Mouse (Mus musculus) heart, embryonic 16.5 days (tissue): ENCODE measurements at regions not wholly inside any gene's neighbourhood (a gene's known extent, or its start where the extent isn't known, plus 50 kb on each side); places are given as distances from the start of the nearest gene placed in this dataset.
"Not testable (repeated sequence)": the region's sequence is repeated elsewhere in the genome, so short reads cannot be mapped to it uniquely, and the experiment has no call there.

Experiments
- ATAC-seq: fragments of 200-750 bp; cut with Nextera tagmentation; replicated peaks from 2 replicates; pipeline ENCODE4 v1.8.0; 2017; ENCODE audit warnings: moderate number of reproducible peaks; ENCODE audit not compliant: insufficient read depth, low FRiP score; ENCODE audit errors: extremely low read depth
- H3K27ac ChIP-seq: fragments of 300-500 bp; sonication (generic); 2 replicates; pipeline ENCODE4 v1.5.1; 2014; ENCODE audit warnings: mild to moderate bottlenecking, low read length, control low read depth, moderate library complexity
- H3K27me3 ChIP-seq: fragments of 300-500 bp; sonication (generic); 2 replicates; pipeline ENCODE4 v1.6.1; 2014; ENCODE audit warnings: low read length, mixed read lengths; ENCODE audit not compliant: control insufficient read depth, insufficient read depth
- H3K36me3 ChIP-seq: fragments of 300-500 bp; sonication (generic); 2 replicates; pipeline ENCODE4 v1.6.1; 2014; ENCODE audit not compliant: control insufficient read depth, insufficient read depth
- H3K4me1 ChIP-seq: fragments of 300-500 bp; sonication (generic); 2 replicates; pipeline ENCODE4 v1.6.1; 2014; ENCODE audit warnings: low read length, mixed read lengths; ENCODE audit not compliant: control insufficient read depth, insufficient read depth
- H3K4me2 ChIP-seq: fragments of 300-500 bp; sonication (generic); 2 replicates; pipeline ENCODE4 v1.6.1; 2014; ENCODE audit warnings: low read depth, mild to moderate bottlenecking, control low read depth, low read length
- H3K4me3 ChIP-seq: fragments of 300-500 bp; sonication (generic); 2 replicates; pipeline ENCODE4 v1.5.1; 2014; ENCODE audit warnings: mild to moderate bottlenecking, control low read depth, low read length
- H3K9ac ChIP-seq: fragments of 300-500 bp; sonication (generic); 2 replicates; pipeline ENCODE4 v1.6.1; 2014; ENCODE audit warnings: low read length, control low read depth
- H3K9me3 ChIP-seq: fragments of 300-500 bp; sonication (generic); replicated peaks from 2 replicates; pipeline ENCODE4 v1.6.1; 2016; ENCODE audit warnings: low read length; ENCODE audit not compliant: control insufficient read depth
- WGBS: fragments of 180-500 bp; shearing (Covaris S2); extraction: QIAGEN DNeasy Blood & Tissue Kit; methylation state at CpG from one replicate; pipeline ENCODE4 v1.1.7; 2014; 5-methylcytosine and 5-hydroxymethylcytosine counted together

GRCm38 (mm10) chr6:31885196-31885595, 164.8 kb upstream of the 1700012A03Rik start:
- H3K27ac ChIP-seq, H3K4me2 ChIP-seq, H3K4me3 ChIP-seq, ATAC-seq, H3K27me3 ChIP-seq, H3K9ac ChIP-seq, H3K9me3 ChIP-seq, H3K4me1 ChIP-seq, H3K36me3 ChIP-seq: not testable (repeated sequence)
- WGBS: 5% methylated on average over 1 of the region's 1 CpGs

GRCm38 (mm10) chr6:31883726-31884125, 166.3 kb upstream of the 1700012A03Rik start:
- no peak for ATAC-seq
- H3K4me3 ChIP-seq: no peak overlapping the region
- H3K27ac ChIP-seq: no peak overlapping the region
- no peak overlapping the region for H3K9ac ChIP-seq
- no peaks in the 10 kb centered on the region for H3K4me1 ChIP-seq
- no peaks in the 10 kb centered on the region for H3K9me3 ChIP-seq
- no peaks in the 10 kb centered on the region for H3K27me3 ChIP-seq
- H3K36me3 ChIP-seq: no peaks in the 10 kb centered on the region
- H3K4me2 ChIP-seq: no peak overlapping the region
- 6% methylated on average over 2 of the region's 2 CpGs for WGBS

- Histone ChIP-seq H3K4me3 (no peak overlapping the region), H3K4me2 (no peak overlapping the region), H3K4me1 (no peaks in the 10 kb centered on the region), H3K27me3 (no peaks in the 10 kb centered on the region), H3K9me3 (no peaks in the 10 kb centered on the region), H3K27ac (no peak overlapping the region), H3K9ac (no peak overlapping the region), H3K36me3 (no peaks in the 10 kb centered on the region)
- no peak for ATAC-seq
- WGBS: 73% methylated on average over 6 of the region's 6 CpGs
Measured at GRCm38 (mm10) chr6:31874616-31875015, 175.4 kb upstream of the 1700012A03Rik start.

- ATAC-seq: no peak
- no peak overlapping the region for H3K9ac ChIP-seq
- no peaks in the 10 kb centered on the region for H3K36me3 ChIP-seq
- no peaks in the 10 kb centered on the region for H3K27me3 ChIP-seq
- no peaks in the 10 kb centered on the region for H3K4me1 ChIP-seq
- H3K27ac ChIP-seq: no peak overlapping the region
- WGBS: 20% methylated on average over 1 of the region's 1 CpGs
- H3K4me2 ChIP-seq: no peak overlapping the region
- H3K9me3 ChIP-seq: no peaks in the 10 kb centered on the region
- H3K4me3 ChIP-seq: no peak overlapping the region
Measured at GRCm38 (mm10) chr6:31873911-31874310, 176.1 kb upstream of the 1700012A03Rik start.

- no peaks in the 10 kb centered on the region for H3K36me3 ChIP-seq
- no peaks in the 10 kb centered on the region for H3K4me1 ChIP-seq
- WGBS: 89% methylated on average over 3 of the region's 3 CpGs
- no peaks in the 10 kb centered on the region for H3K27me3 ChIP-seq
- no peaks in the 10 kb centered on the region for H3K9me3 ChIP-seq
- H3K4me3 ChIP-seq: no peak overlapping the region
- H3K4me2 ChIP-seq: no peak overlapping the region
- H3K9ac ChIP-seq: no peak overlapping the region
- H3K27ac ChIP-seq: no peak overlapping the region
- no peak for ATAC-seq
Measured at GRCm38 (mm10) chr6:31871766-31872165, 178.3 kb upstream of the 1700012A03Rik start.

GRCm38 (mm10) chr6:31861996-31862395, 188.1 kb upstream of the 1700012A03Rik start:
- Histone ChIP-seq H3K27me3 (no peaks in the 10 kb centered on the region), H3K4me3 (no peak overlapping the region), H3K4me1 (no peaks in the 10 kb centered on the region), H3K9me3 (no peaks in the 10 kb centered on the region), H3K27ac (no peak overlapping the region), H3K4me2 (no peak overlapping the region), H3K9ac (no peak overlapping the region), H3K36me3 (no peaks in the 10 kb centered on the region)
- no peak for ATAC-seq
- 41% methylated on average over 7 of the region's 7 CpGs for WGBS

GRCm38 (mm10) chr6:31859621-31860020, 190.4 kb upstream of the 1700012A03Rik start:
- Histone ChIP-seq H3K9ac (no peak overlapping the region), H3K4me3 (no peak overlapping the region), H3K27me3 (no peaks in the 10 kb centered on the region), H3K9me3 (no peaks in the 10 kb centered on the region), H3K4me1 (no peaks in the 10 kb centered on the region), H3K27ac (no peak overlapping the region), H3K36me3 (no peaks in the 10 kb centered on the region), H3K4me2 (no peak overlapping the region)
- no peak for ATAC-seq
- WGBS: 83% methylated on average over 3 of the region's 3 CpGs

GRCm38 (mm10) chr6:31854261-31854660, 195.8 kb upstream of the 1700012A03Rik start:
- H3K9me3 ChIP-seq: no peaks in the 10 kb centered on the region
- no peaks in the 10 kb centered on the region for H3K36me3 ChIP-seq
- H3K4me2 ChIP-seq: no peak overlapping the region
- no peak overlapping the region for H3K9ac ChIP-seq
- H3K4me3 ChIP-seq: no peak overlapping the region
- WGBS: 82% methylated on average over 15 of the region's 16 CpGs
- H3K4me1 ChIP-seq: no peaks in the 10 kb centered on the region
- no peak for ATAC-seq
- H3K27me3 ChIP-seq: no peaks in the 10 kb centered on the region
- H3K27ac ChIP-seq: no peak overlapping the region

GRCm38 (mm10) chr6:31846319-31846718, 203.7 kb upstream of the 1700012A03Rik start:
- WGBS: 85% methylated on average over 9 of the region's 9 CpGs
- no peak for ATAC-seq

GRCm38 (mm10) chr6:31845671-31846070, 204.4 kb upstream of the 1700012A03Rik start:
- WGBS: 77% methylated on average over 5 of the region's 5 CpGs
- H3K36me3 ChIP-seq: no peaks in the 10 kb centered on the region
- no peak overlapping the region for H3K27ac ChIP-seq
- ATAC-seq: no peak
- no peaks in the 10 kb centered on the region for H3K27me3 ChIP-seq
- no peak overlapping the region for H3K4me3 ChIP-seq
- no peak overlapping the region for H3K9ac ChIP-seq
- H3K9me3 ChIP-seq: no peaks in the 10 kb centered on the region
- no peaks in the 10 kb centered on the region for H3K4me1 ChIP-seq
- no peak overlapping the region for H3K4me2 ChIP-seq

More at GRCm38 (mm10) chr6:31846319-31846718, 203.7 kb upstream of the 1700012A03Rik start:
- Histone ChIP-seq H3K4me2 (no peak overlapping the region), H3K27ac (no peak overlapping the region), H3K27me3 (no peaks in the 10 kb centered on the region), H3K36me3 (no peaks in the 10 kb centered on the region), H3K4me1 (no peaks in the 10 kb centered on the region), H3K4me3 (no peak overlapping the region), H3K9ac (no peak overlapping the region), H3K9me3 (no peaks in the 10 kb centered on the region)
